In genomic region chr7:116307099-116307870, GRCm38 (mm10) we compare ENCODE assay signal across 8 mouse cellular contexts. TPM values are rescaled to one million over a fixed set of nuclear protein-coding genes. Genes with fewer than 3 reads are reported as not detected.
DNase-seq lines count a peak whose midpoint lies in the region; ATAC-seq and TF ChIP-seq lines count a peak whose summit lies in the region.

No protein-coding gene starts in this region.

- no peak for TF ChIP-seq CTCF in stomach, postnatal 0 days (IDR thresholded peaks at IDR 0.05; ENCODE audit: low read depth)

- no peaks in the 10 kb centered on the region for H3K36me3 ChIP-seq in limb, embryonic 14.5 days (ENCODE audit: control insufficient read depth, insufficient read depth, low read length)
- H3K36me3 ChIP-seq in midbrain, embryonic 14.5 days (ENCODE audit: control insufficient read depth, insufficient read depth, low read length), result no peaks in the 10 kb centered on the region
- H3K36me3 ChIP-seq in stomach, postnatal 0 days (ENCODE audit: control insufficient read depth, insufficient read depth, low read length), result no peaks in the 10 kb centered on the region

- peak; percentile 16 for ATAC-seq in activated CD4-positive, CD25-positive, alpha-beta regulatory T cell, adult 4 months
- peak; percentile 33 for ATAC-seq in inflammation-experienced regulatory T-cells, adult 6 months
- peak; percentile 80 for ATAC-seq in limb, embryonic 14.5 days (ENCODE audit: low FRiP score, low read depth)
- ATAC-seq in midbrain, embryonic 14.5 days (ENCODE audit: low FRiP score, low TSS enrichment), result peak; percentile 84
- peak; percentile 70 for ATAC-seq in stomach, postnatal 0 days (ENCODE audit: low FRiP score, low TSS enrichment)

- H3K4me3 ChIP-seq in limb, embryonic 14.5 days (replicated peaks; ENCODE audit: low read length), result peak overlapping the region; percentile 69
- peak overlapping the region; percentile 64 for H3K4me3 ChIP-seq in midbrain, embryonic 14.5 days (replicated peaks; ENCODE audit: low read depth, low read length)
- H3K4me3 ChIP-seq in stomach, postnatal 0 days (ENCODE audit: low read depth, low read length), result peak overlapping the region; percentile 74

- peaks cover 5% of the 10 kb centered on the region; the same call in 1 of the 2 replicates for H3K4me1 ChIP-seq in limb, embryonic 14.5 days (ENCODE audit: control insufficient read depth, insufficient read depth, low read length)
- H3K4me1 ChIP-seq in midbrain, embryonic 14.5 days (ENCODE audit: control insufficient read depth, insufficient read depth, low read length), result peaks cover 5% of the 10 kb centered on the region; the same call in 1 of the 2 replicates
- H3K4me1 ChIP-seq in stomach, postnatal 0 days (replicated peaks; ENCODE audit: control insufficient read depth, insufficient read depth), result 0 out of 2 replicates have a peak, but pooled peaks cover 4% of the 10 kb centered on the region

- TF ChIP-seq POLR2A in limb, embryonic 14.5 days (IDR thresholded peaks at IDR 0.05; ENCODE audit: borderline replicate concordance, extremely low read depth, insufficient read depth, insufficient read length), result no peak

- H3K9ac ChIP-seq in limb, embryonic 14.5 days (ENCODE audit: low read depth, low read length, severe bottlenecking), result peak overlapping the region; percentile 47
- peak overlapping the region; percentile 45 for H3K9ac ChIP-seq in midbrain, embryonic 14.5 days (replicated peaks; ENCODE audit: low read length)
- peak overlapping the region; percentile 69 for H3K9ac ChIP-seq in stomach, postnatal 0 days (ENCODE audit: low read length)

- peak overlapping the region; percentile 100 for H3K4me2 ChIP-seq in limb, embryonic 14.5 days (replicated peaks; ENCODE audit: low read depth, low read length, severe bottlenecking)
- peak overlapping the region; percentile 100 for H3K4me2 ChIP-seq in midbrain, embryonic 14.5 days (ENCODE audit: low read length)
- H3K4me2 ChIP-seq in stomach, postnatal 0 days (replicated peaks; ENCODE audit: low read depth), result peak overlapping the region; percentile 99

- H3K9me3 ChIP-seq in limb, embryonic 14.5 days (ENCODE audit: control insufficient read depth, low read length), result no peaks in the 10 kb centered on the region
- no peaks in the 10 kb centered on the region for H3K9me3 ChIP-seq in midbrain, embryonic 14.5 days (ENCODE audit: control insufficient read depth, low read length)
- H3K9me3 ChIP-seq in stomach, postnatal 0 days (ENCODE audit: control insufficient read depth, low read length), result no peaks in the 10 kb centered on the region

- 2% methylated on average over 51 of the region's 63 CpGs for WGBS in limb, embryonic 14.5 days
- WGBS in midbrain, embryonic 14.5 days, result under 1% methylated on average over 63 of the region's 63 CpGs
- WGBS in stomach, postnatal 0 days, result under 1% methylated on average over 49 of the region's 63 CpGs

- no peak overlapping the region for H3K27ac ChIP-seq in limb, embryonic 14.5 days (replicated peaks; ENCODE audit: low read depth, low read length)
- H3K27ac ChIP-seq in midbrain, embryonic 14.5 days (replicated peaks; ENCODE audit: low read depth, low read length), result 0 out of 2 replicates have a peak overlapping the region, but pooled peaks have one; percentile 22
- peak overlapping the region; percentile 93 for H3K27ac ChIP-seq in stomach, postnatal 0 days (replicated peaks)

- H3K27me3 ChIP-seq in limb, embryonic 14.5 days (ENCODE audit: control insufficient read depth, insufficient read depth, low read length), result peaks cover 13% of the 10 kb centered on the region
- no peaks in the 10 kb centered on the region for H3K27me3 ChIP-seq in midbrain, embryonic 14.5 days (ENCODE audit: control insufficient read depth, insufficient read depth, low read length)
- no peaks in the 10 kb centered on the region for H3K27me3 ChIP-seq in stomach, postnatal 0 days (ENCODE audit: control insufficient read depth, insufficient read depth, low read length)

- TF ChIP-seq EP300 in stomach, postnatal 0 days (optimal IDR thresholded peaks at IDR 0.05), result no peak

- DNase-seq in A20 (ENCODE audit: low read depth, low spot score), result peak; percentile 29
- DNase-seq in embryo, embryonic 10 days (ENCODE audit: low spot score), result peak; percentile 86
- peak; percentile 59 for DNase-seq in gastrocnemius, postnatal 25 days
- peak; percentile 68 for DNase-seq in limb, embryonic 14.5 days (ENCODE audit: low spot score)
- DNase-seq in midbrain, embryonic 14.5 days, result peak; percentile 88
- peak; percentile 82 for DNase-seq in stomach, postnatal 0 days (ENCODE audit: low spot score)

RNA-seq across cellular contexts. Expression of gene Plekha7, which starts 0.9 kb away (rescaled TPM):
- 10 to 100 TPM in 1 of 2 experiments, 1 to 10 TPM in 1; 4.3 to 11.3 TPM for polyA plus RNA-seq in activated CD4-positive, CD25-positive, alpha-beta regulatory T cell, adult 4 months (2017; shearing (Covaris generic))
- total RNA-seq in gastrocnemius, postnatal 25 days (2021), result 1 to 10 TPM; 1.4 to 1.7 TPM
- polyA plus RNA-seq in inflammation-experienced regulatory T-cells, adult 6 months (2017; shearing (Covaris generic)), result 10 to 100 TPM in 1 of 3 experiments, 1 to 10 TPM in 2; 4.6 to 13.4 (median 6.8) TPM
- 12.9 and 14.3 TPM in 2 replicates for polyA plus RNA-seq in limb, embryonic 14.5 days (2012; rRNA removed)
- 9.2 and 9.9 TPM in 2 replicates for polyA plus RNA-seq in limb, embryonic 14.5 days (2014; fragmentation: Nextera tagmentation; extraction: Ambion mirVana)
- polyA plus RNA-seq in midbrain, embryonic 14.5 days (2014; fragmentation: Nextera tagmentation; extraction: Ambion mirVana), result 7.0 and 8.6 TPM in 2 replicates
- 10.1 and 11.7 TPM in 2 replicates for polyA plus RNA-seq in stomach, postnatal 0 days (2015; fragmentation: Nextera tagmentation; extraction: Ambion mirVana)

RNA-seq across cellular contexts. Expression of gene Rps13, which starts 26.7 kb away (rescaled TPM):
- polyA plus RNA-seq in activated CD4-positive, CD25-positive, alpha-beta regulatory T cell, adult 4 months (2017; shearing (Covaris generic)), result 1,000 to 10,000 TPM in 1 of 2 experiments, 100 to 1,000 TPM in 1; 821 to 1,081 TPM
- total RNA-seq in gastrocnemius, postnatal 25 days (2021), result 100 to 1,000 TPM; 232 to 233 TPM
- polyA plus RNA-seq in inflammation-experienced regulatory T-cells, adult 6 months (2017; shearing (Covaris generic)), result 100 to 1,000 TPM; 321 to 978 (median 399) TPM
- polyA plus RNA-seq in limb, embryonic 14.5 days (2012; rRNA removed), result 952 and 1,380 TPM in 2 replicates
- polyA plus RNA-seq in limb, embryonic 14.5 days (2014; fragmentation: Nextera tagmentation; extraction: Ambion mirVana), result 930 and 1,010 TPM in 2 replicates
- polyA plus RNA-seq in midbrain, embryonic 14.5 days (2014; fragmentation: Nextera tagmentation; extraction: Ambion mirVana), result 533 and 622 TPM in 2 replicates
- polyA plus RNA-seq in stomach, postnatal 0 days (2015; fragmentation: Nextera tagmentation; extraction: Ambion mirVana), result 609 and 626 TPM in 2 replicates

Comparison
In these comparisons a context has a peak if more than half of its experiments do, and no peak if none do; other contexts are left out.
1. DNase-seq: peak in every context shown above with its lines; median percentile 88 in midbrain, embryonic 14.5 days; 86 in embryo, embryonic 10 days; 82 in stomach, postnatal 0 days; 68 in limb, embryonic 14.5 days; 59 in gastrocnemius, postnatal 25 days; 29 in A20.
2. ATAC-seq: peak in every context shown above with its lines; median percentile 84 in midbrain, embryonic 14.5 days; 80 in limb, embryonic 14.5 days; 70 in stomach, postnatal 0 days; 33 in inflammation-experienced regulatory T-cells, adult 6 months; 16 in activated CD4-positive, CD25-positive, alpha-beta regulatory T cell, adult 4 months.